Mouse (Mus musculus) brain, embryonic 14.5 days (tissue): ENCODE measurements around the gene Lgals9.

Experiments
- CTCF ChIP-seq: fragments of 200-500 bp; IDR thresholded peaks from 2 replicates; pipeline ENCODE4 v1.5.1; 2012; ENCODE audit warnings: inconsistent platforms, mild to moderate bottlenecking, moderate library complexity, borderline replicate concordance; ENCODE audit not compliant: insufficient read depth, insufficient read length; ENCODE audit errors: extremely low read depth
- POLR2A ChIP-seq: fragments of 200-500 bp; IDR thresholded peaks from 2 replicates; pipeline ENCODE4 v1.6.1; 2012; ENCODE audit warnings: mild to moderate bottlenecking, inconsistent platforms, borderline replicate concordance; ENCODE audit not compliant: poor library complexity, insufficient read depth, insufficient read length, severe bottlenecking; ENCODE audit errors: extremely low read depth

- TF ChIP-seq CTCF: no peak
- TF ChIP-seq POLR2A: no peak
These were observed 4.6 kb downstream of the Lgals9 start for GRCm38 (mm10) chr11:78980083-78980634.
